Mouse (Mus musculus): ENCODE measurements around the gene Pak7. TPM values are rescaled to one million over a fixed set of nuclear protein-coding genes. Genes with fewer than 3 reads are reported as not detected.
"Not testable (repeated sequence)": the region's sequence is repeated elsewhere in the genome, so short reads cannot be mapped to it uniquely, and the experiment has no call there.

Pak7 gene
- 0.12 TPM in 1 of 2 replicates, not detected in the other for total RNA-seq (2021)
- long read RNA-seq = 0 reads

- DNase-seq = peak; percentile 5
Measured at GRCm38 (mm10) chr2:136387181-136388131, at the start of gene Pak7. Pak7 (minus strand) TSS chr2:136387967.

DNA sequence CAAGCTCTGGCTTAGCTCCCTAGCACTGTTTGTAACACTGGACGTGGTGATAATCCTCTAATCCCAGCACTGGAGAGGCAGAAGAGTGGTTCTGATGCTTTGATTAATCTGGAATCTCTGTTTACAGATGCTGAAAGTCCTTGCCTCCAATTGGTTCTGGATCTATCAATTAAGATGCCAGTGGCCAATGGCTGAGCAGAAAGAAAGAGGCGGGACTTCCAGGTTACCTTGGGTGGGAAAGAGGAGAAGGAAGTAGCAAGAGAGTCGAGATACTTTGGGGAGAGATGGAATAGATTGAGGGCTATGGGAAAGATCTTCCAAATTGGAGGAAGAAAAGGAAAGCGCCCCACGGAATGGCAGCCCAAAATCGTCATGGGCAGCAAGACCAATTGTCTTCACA, 37.8 kb upstream of the Pak7 start:
- DNase-seq = no peak

GRCm38 (mm10) chr2:136419543-136419942, 31.8 kb upstream of the Pak7 start:
- no peak for DNase-seq

- DNase-seq = no peak
Measured at GRCm38 (mm10) chr2:136416381-136416780, 28.6 kb upstream of the Pak7 start.

DNA sequence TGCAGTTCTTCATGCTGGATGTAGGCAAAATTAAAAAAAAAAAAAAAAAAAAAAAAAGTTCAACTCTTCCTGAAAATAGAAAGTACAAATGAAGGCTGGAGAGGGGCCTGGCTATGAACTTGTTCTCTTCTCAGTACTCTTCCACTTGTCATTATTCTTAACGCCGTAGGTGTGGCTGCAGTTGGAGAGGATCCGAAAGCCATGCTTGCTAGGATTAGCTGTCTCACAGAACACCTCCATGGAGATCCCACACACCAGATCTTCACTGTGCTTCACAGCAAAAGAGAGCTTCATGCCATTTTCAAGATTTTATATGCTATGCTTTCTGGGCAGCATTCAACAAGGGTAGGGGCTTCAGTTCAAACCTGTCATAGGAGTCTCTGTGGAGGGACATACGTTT, 14.8 kb upstream of the Pak7 start:
- no peak for DNase-seq

- DNase-seq = no peak
Measured at GRCm38 (mm10) chr2:136375318-136375717, 12.4 kb downstream of the Pak7 start.

- DNase-seq = no peak
Measured at GRCm38 (mm10) chr2:136372361-136372760, 15.4 kb downstream of the Pak7 start.

DNA sequence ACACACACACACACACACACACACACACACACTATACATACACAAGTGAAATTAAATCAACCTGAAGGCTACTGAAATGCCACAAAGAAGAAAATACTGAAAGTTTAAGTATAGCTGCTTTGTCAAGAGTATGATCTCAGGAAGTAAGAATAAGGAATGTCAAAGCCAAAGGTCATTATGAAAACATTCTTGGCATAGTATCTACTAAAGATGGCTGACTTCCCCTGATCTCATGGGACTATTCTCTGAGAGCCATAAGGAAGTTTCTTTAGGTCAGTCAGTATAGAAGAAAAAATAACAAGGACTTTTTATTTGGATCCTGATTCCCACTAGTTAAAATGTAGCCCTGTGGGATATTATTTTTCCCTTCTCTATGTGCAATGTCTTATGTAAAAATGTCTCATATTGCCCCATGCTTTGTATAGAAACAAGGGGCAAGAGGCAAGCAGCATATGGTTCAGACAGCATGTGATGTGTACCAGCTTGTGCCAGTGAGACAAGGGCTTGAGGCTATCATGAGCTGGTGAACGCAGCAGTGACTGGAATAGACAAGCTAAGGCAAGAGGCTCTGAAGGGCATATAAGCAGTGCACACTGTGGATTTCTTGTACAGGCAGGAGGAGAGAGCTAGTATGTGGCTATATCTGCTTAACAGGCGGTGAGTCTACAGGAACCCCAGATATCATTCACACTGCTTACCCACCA, 36.2 kb downstream of the Pak7 start:
- no peak for DNase-seq

GRCm38 (mm10) chr2:136350459-136350858, 37.3 kb downstream of the Pak7 start:
- no peak for DNase-seq

GRCm38 (mm10) chr2:136349671-136350275, 38.0 kb downstream of the Pak7 start:
- no peak for DNase-seq

GRCm38 (mm10) chr2:136344240-136344780, 43.5 kb downstream of the Pak7 start:
- DNase-seq = not testable (repeated sequence)

- DNase-seq = no peak
Measured at GRCm38 (mm10) chr2:136329974-136330373, 57.8 kb downstream of the Pak7 start.

GRCm38 (mm10) chr2:136325646-136326045, 62.1 kb downstream of the Pak7 start:
- no peak for DNase-seq

DNA sequence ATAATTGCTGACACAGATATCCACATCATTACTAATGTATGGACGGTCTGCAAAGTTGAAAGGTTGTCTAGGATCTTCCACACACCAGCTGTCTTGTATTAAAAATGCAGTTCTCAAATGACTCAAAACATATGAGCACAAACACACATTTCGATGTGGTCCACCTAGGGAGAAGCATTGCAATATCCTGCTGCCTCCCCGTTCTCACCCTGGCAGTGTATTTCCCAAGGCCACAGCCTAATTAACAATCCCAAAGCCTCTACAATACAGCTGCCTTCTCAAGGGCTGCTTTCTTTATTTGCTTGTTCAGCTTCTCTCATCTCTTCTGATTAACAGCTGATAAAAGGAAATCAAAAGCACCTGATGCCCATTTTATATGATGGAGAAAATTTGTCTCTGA, 78.5 kb downstream of the Pak7 start:
- DNase-seq = no peak

GRCm38 (mm10) chr2:136308743-136309142, 79.0 kb downstream of the Pak7 start:
- no peak for DNase-seq

- DNase-seq = no peak
Measured at GRCm38 (mm10) chr2:136302201-136302600, 85.6 kb downstream of the Pak7 start.

- DNase-seq = no peak
Measured at GRCm38 (mm10) chr2:136301406-136301805, 86.4 kb downstream of the Pak7 start.

DNA sequence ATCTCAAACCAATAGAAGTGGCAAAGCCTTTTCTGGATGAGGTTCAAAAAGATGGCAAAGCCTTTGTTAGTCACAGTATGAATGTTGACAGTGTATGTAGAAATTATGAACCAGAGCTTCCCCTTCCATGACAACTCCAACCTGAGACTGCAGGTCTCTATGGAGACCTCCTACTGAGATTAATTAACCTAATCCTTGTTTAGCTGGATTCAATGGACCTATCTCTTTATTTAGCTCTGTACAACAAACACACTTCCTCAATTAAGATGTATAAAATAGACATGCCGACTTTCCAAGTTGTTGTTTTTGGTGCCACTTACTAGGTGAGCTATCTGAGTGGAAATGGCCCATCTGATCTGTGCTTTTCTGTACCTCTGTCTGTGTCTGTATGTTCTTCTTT, 90.4 kb downstream of the Pak7 start:
- DNase-seq = no peak

DNA sequence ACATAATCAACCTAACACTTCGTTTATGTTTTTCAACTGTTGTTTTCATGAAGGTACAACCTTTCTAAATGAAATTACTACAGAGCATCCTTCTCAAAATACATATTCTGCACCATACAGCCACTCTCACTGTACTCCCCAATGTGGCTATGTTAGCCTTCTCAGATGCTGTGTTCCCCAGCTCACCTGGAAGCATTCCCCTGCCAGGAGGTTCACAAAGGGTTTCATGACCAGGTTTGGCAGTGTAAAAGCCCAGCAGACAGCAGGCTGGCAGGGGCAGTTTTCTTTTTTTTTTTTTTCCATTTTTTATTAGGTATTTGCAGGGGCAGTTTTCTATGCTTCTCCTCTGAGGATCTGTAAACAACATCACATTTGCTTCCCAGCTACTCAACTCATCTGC, 105.7 kb downstream of the Pak7 start:
- DNase-seq = no peak

GRCm38 (mm10) chr2:136241960-136242359, 145.8 kb downstream of the Pak7 start:
- not testable (repeated sequence) for DNase-seq

- no peak for DNase-seq
Measured at GRCm38 (mm10) chr2:136231228-136231627, 156.5 kb downstream of the Pak7 start.

DNA sequence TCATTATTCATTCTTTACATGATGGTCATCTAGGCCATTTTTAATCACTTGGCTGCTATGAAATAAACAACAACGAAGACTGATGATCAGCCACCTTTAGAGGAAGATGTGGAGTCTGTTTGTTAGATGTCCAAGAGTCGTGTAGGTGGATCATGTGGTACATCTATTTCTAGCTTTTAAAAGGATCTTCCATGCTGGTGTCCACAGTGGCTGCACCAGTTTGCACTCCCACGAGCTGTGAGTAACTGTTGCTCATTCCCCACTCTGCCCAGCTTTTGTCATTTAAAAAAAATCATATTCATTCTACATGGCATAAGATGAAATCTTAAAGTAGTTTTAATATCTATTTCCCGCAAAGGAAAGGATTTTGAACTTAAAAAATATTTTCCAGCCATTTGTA, 183.7 kb downstream of the Pak7 start:
- no peak for DNase-seq

DNA sequence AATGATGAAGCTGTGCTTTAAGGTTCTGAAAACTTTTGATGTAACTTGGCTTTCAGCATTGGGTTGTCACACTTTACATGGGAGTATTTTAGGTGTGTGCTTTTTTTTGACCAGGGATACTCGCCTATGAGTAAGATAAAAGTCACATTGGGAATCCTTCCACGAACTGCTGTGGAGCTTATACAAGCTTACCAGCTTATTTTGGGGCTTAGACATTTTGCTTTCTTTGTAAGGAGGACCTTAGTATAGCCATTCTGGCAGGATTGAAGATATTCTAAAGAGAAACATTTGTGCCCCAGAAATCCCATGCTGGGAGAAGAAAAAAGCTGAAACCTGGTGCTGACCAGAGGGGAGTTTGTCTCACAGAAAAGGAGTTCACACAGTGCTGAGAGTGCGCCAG, 212.7 kb downstream of the Pak7 start:
- no peak for DNase-seq
